Mouse (Mus musculus) liver, adult 2 months (tissue): ENCODE results near the gene Cops8.

Experiments
- CTCF ChIP-seq: fragments of 200-500 bp; IDR thresholded peaks from 2 replicates; pipeline ENCODE4 v1.5.1; 2011; ENCODE audit warnings: low read depth, low read length, control low read depth
- POLR2A ChIP-seq: fragments of 200-500 bp; IDR thresholded peaks from 2 replicates; pipeline ENCODE4 v1.6.1; 2011; ENCODE audit warnings: low read length, control low read depth; ENCODE audit not compliant: insufficient read depth; ENCODE audit errors: extremely low read depth

DNA sequence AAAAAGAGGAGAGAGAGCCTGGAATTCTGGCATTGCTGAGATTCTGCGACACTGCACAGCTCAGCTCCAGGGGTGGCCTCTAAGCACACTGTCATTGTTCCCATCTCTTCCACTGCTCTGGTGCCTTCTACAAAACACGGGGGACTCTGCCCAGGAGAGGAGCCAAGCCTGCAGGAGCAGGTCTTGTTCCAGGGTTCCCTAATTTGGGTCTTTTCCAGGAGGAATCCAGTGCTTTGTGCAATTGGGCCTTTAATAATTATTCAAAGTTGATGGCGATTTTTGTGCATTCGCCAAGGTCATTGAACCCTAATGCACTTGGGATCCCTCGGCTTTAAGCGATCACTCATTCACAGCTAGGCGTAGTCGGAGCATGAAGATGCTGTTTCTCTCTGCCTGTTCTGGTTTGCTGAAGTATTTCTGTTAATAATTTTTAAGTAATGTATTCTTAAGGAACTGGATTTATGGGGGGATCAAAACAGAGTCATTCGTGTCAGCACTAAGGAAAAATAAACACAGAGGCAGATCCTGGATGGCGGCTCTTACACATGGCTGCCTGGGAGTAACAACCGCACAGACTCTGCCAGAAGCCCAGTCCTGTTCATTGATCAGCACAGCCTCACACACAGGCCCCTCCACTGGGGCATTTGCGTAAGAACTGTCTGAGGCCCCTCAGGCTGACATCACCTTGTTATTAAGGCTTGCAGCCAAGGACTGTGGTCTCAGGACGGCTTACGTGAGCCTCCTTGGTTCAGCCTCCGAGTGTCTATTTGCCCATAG lies 35.9 kb upstream of the Cops8 start:
- TF ChIP-seq CTCF (no peak), POLR2A (no peak)
